Mouse (Mus musculus) embryonic facial prominence, embryonic 14.5 days (tissue): ENCODE results near the gene Olfr283. TPM values are rescaled to one million over a fixed set of nuclear protein-coding genes. Genes with fewer than 3 reads are reported as not detected.
"Not testable (repeated sequence)": the region's sequence is repeated elsewhere in the genome, so short reads cannot be mapped to it uniquely, and the experiment has no call there.

Source experiments
- ATAC-seq: fragments of 200-750 bp; cut with Nextera tagmentation; 2 replicates; pipeline ENCODE4 v1.8.0; 2017; ENCODE audit warnings: low read depth, moderate number of reproducible peaks, moderate TSS enrichment
- DNase-seq: peaks from one replicate; pipeline ENCODE4 v3.0.0-alpha.2; 2015; ENCODE audit warnings: low spot score
- H3K27ac ChIP-seq: fragments of 300-500 bp; sonication (generic); replicated peaks from 2 replicates; pipeline ENCODE4 v1.5.1; 2014; ENCODE audit warnings: low read depth, mild to moderate bottlenecking, low read length, moderate library complexity
- H3K27me3 ChIP-seq: fragments of 300-500 bp; sonication (generic); replicated peaks from 2 replicates; pipeline ENCODE4 v1.6.1; 2014; ENCODE audit warnings: low read length; ENCODE audit not compliant: control insufficient read depth, insufficient read depth
- H3K36me3 ChIP-seq: fragments of 300-500 bp; sonication (generic); 2 replicates; pipeline ENCODE4 v1.6.1; 2014; ENCODE audit warnings: low read length, mixed read lengths; ENCODE audit not compliant: control insufficient read depth, insufficient read depth
- H3K4me1 ChIP-seq: fragments of 300-500 bp; sonication (generic); 2 replicates; pipeline ENCODE4 v1.6.1; 2014; ENCODE audit warnings: antibody characterized with exemption, low read length; ENCODE audit not compliant: control insufficient read depth, insufficient read depth
- H3K4me2 ChIP-seq: fragments of 300-500 bp; sonication (generic); 2 replicates; pipeline ENCODE4 v1.6.1; 2014; ENCODE audit warnings: low read depth, mild to moderate bottlenecking, low read length, moderate library complexity, mixed read lengths
- H3K4me3 ChIP-seq: fragments of 300-500 bp; sonication (generic); 2 replicates; pipeline ENCODE4 v1.5.1; 2014; ENCODE audit warnings: low read depth, mild to moderate bottlenecking, low read length
- H3K9ac ChIP-seq: fragments of 300-500 bp; sonication (generic); 2 replicates; pipeline ENCODE4 v1.6.1; 2014; ENCODE audit warnings: low read depth, mild to moderate bottlenecking, low read length, moderate library complexity, mixed read lengths
- H3K9me3 ChIP-seq: fragments of 300-500 bp; sonication (generic); 2 replicates; pipeline ENCODE4 v1.6.1; 2016; ENCODE audit warnings: low read length; ENCODE audit not compliant: control insufficient read depth
- WGBS: fragments of 180-500 bp; shearing (Covaris S2); extraction: QIAGEN DNeasy Blood & Tissue Kit; methylation state at CpG from one replicate; pipeline ENCODE4 v1.1.7; 2014; 5-methylcytosine and 5-hydroxymethylcytosine counted together
- polyA plus RNA-seq: library from polyadenylated mRNA; unstranded; fragments of >200 nt; fragmentation: Nextera tagmentation; extraction: Ambion mirVana; gene quantifications from 2 replicates; pipeline ENCODE4 v1.2.1, GENCODE M21; 2014

Gene Olfr283
- not detected in 2 replicates for polyA plus RNA-seq

- Histone ChIP-seq H3K9ac (no peak within 1 kb of the TSS), H3K9me3 (no peaks in the 10 kb centered on the region), H3K36me3 (no peaks in the 10 kb centered on the region), H3K4me3 (no peak within 1 kb of the TSS), H3K27ac (no peak within 1 kb of the TSS), H3K4me2 (no peak within 1 kb of the TSS), H3K27me3 (no peaks in the 10 kb centered on the region), H3K4me1 (no peaks in the 10 kb centered on the region)
- ATAC-seq (no peak), DNase-seq (no peak)
- 80% methylated on average over 6 of the region's 6 CpGs for WGBS
Measured at GRCm38 (mm10) chr15:98380846-98381245, at the start of gene Olfr283. Gene Olfr283 (minus strand): TSS chr15:98380946.

- no peak for ATAC-seq
Measured at GRCm38 (mm10) chr15:98425188-98425587, 44.4 kb upstream of the Olfr283 start.

GRCm38 (mm10) chr15:98424753-98425152, 44.0 kb upstream of the Olfr283 start:
- peak overlapping the region; percentile 8; the same call in 1 of the 2 replicates for H3K4me2 ChIP-seq
- H3K27ac ChIP-seq, result no peak overlapping the region
- 20% methylated on average over 6 of the region's 6 CpGs for WGBS
- DNase-seq, result no peak
- H3K4me3 ChIP-seq, result no peak overlapping the region
- H3K36me3 ChIP-seq, result no peaks in the 10 kb centered on the region
- H3K4me1 ChIP-seq, result peaks cover 8% of the 10 kb centered on the region; the same call in 1 of the 2 replicates
- H3K9ac ChIP-seq, result no peak overlapping the region
- no peaks in the 10 kb centered on the region for H3K9me3 ChIP-seq
- no peak for ATAC-seq
- H3K27me3 ChIP-seq, result no peaks in the 10 kb centered on the region

More at GRCm38 (mm10) chr15:98425188-98425587, 44.4 kb upstream of the Olfr283 start:
- Histone ChIP-seq H3K4me3 (no peak overlapping the region), H3K4me2 (no peak overlapping the region), H3K9me3 (no peaks in the 10 kb centered on the region), H3K27ac (no peak overlapping the region), H3K36me3 (no peaks in the 10 kb centered on the region), H3K4me1 (peaks cover 8% of the 10 kb centered on the region; the same call in 1 of the 2 replicates), H3K27me3 (no peaks in the 10 kb centered on the region), H3K9ac (no peak overlapping the region)
- DNase-seq, result no peak
- WGBS, result 87% methylated on average over 7 of the region's 7 CpGs

DNA sequence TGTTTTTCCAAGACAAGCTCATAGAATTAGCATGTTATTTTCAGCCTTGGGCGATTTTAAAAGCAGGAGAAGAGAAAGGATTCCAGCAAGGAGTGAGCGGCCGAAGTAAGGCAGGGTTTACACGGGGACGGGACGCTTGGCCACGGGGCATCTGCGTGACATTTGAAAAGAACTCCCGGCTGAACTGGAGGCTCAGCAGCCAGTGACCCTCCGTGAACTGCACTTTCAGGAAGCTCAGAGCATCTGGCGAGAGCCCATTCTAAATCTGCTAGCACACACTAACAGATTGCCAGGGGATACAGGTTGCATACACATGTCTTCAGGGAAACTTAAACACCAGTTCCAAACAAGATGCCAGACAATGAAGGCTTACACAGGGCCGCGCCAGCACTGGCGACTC, 43.6 kb upstream of the Olfr283 start:
- H3K4me1 ChIP-seq, result peaks cover 8% of the 10 kb centered on the region; the same call in 1 of the 2 replicates
- H3K36me3 ChIP-seq, result no peaks in the 10 kb centered on the region
- no peak for ATAC-seq
- DNase-seq, result peak; percentile 2
- H3K9ac ChIP-seq, result no peak overlapping the region
- H3K4me2 ChIP-seq, result peak overlapping the region; percentile 8; the same call in 1 of the 2 replicates
- no peaks in the 10 kb centered on the region for H3K9me3 ChIP-seq
- WGBS, result 34% methylated on average over 14 of the region's 14 CpGs
- no peaks in the 10 kb centered on the region for H3K27me3 ChIP-seq
- H3K27ac ChIP-seq, result no peak overlapping the region
- H3K4me3 ChIP-seq, result no peak overlapping the region

- peak; percentile 50 for DNase-seq
- no peak for ATAC-seq
- Histone ChIP-seq H3K4me2 (no peak overlapping the region), H3K36me3 (no peaks in the 10 kb centered on the region), H3K27ac (no peak overlapping the region), H3K9ac (no peak overlapping the region), H3K9me3 (no peaks in the 10 kb centered on the region), H3K4me3 (no peak overlapping the region), H3K27me3 (no peaks in the 10 kb centered on the region), H3K4me1 (peaks cover 8% of the 10 kb centered on the region; the same call in 1 of the 2 replicates)
- WGBS, result 37% methylated on average over 4 of the region's 4 CpGs
Measured at GRCm38 (mm10) chr15:98420897-98421296, 40.2 kb upstream of the Olfr283 start.

GRCm38 (mm10) chr15:98418096-98418495, 37.4 kb upstream of the Olfr283 start:
- Histone ChIP-seq H3K4me2 (no peak overlapping the region), H3K27me3 (no peaks in the 10 kb centered on the region), H3K4me3 (no peak overlapping the region), H3K36me3 (no peaks in the 10 kb centered on the region), H3K9ac (no peak overlapping the region), H3K27ac (no peak overlapping the region), H3K9me3 (no peaks in the 10 kb centered on the region), H3K4me1 (0 out of 2 replicates have a peak, but pooled peaks cover 4% of the 10 kb centered on the region)
- WGBS, result 52% methylated on average over 6 of the region's 7 CpGs
- ATAC-seq (no peak), DNase-seq (no peak)

- H3K9ac ChIP-seq, ATAC-seq, H3K9me3 ChIP-seq, H3K27me3 ChIP-seq, H3K36me3 ChIP-seq, H3K4me1 ChIP-seq, H3K27ac ChIP-seq, H3K4me3 ChIP-seq, H3K4me2 ChIP-seq: not testable (repeated sequence)
- DNase-seq, result peak; percentile 6
- WGBS, result 20% methylated on average over 2 of the region's 3 CpGs
Measured at GRCm38 (mm10) chr15:98417285-98417684, 36.5 kb upstream of the Olfr283 start.

GRCm38 (mm10) chr15:98416802-98417201, 36.1 kb upstream of the Olfr283 start:
- H3K36me3 ChIP-seq, H3K4me3 ChIP-seq, DNase-seq, ATAC-seq, H3K27ac ChIP-seq, H3K4me1 ChIP-seq, H3K27me3 ChIP-seq, H3K4me2 ChIP-seq, H3K9me3 ChIP-seq, H3K9ac ChIP-seq: not testable (repeated sequence)

DNA sequence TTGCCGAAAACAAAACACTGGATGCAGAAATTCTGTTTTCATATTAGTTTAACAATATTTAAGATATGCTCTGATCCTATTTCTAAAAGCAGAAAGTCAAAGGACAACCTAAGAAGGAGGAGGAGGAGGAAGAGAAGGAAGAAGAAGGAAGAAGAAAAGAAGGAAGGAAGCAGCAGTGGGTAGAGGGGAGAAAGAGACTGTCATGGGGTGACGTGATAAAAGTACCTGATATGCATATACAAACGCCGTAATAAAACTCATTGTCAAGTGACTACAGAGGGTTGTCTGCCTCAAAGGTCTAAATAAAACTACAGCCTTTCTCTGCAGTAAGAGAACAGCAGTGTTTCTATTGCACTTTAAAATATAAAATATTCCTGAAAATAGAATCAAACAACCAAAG, 35.2 kb upstream of the Olfr283 start:
- Histone ChIP-seq H3K9ac (no peak overlapping the region), H3K4me1 (0 out of 2 replicates have a peak, but pooled peaks cover 3% of the 10 kb centered on the region), H3K27me3 (no peaks in the 10 kb centered on the region), H3K4me2 (no peak overlapping the region), H3K27ac (no peak overlapping the region), H3K4me3 (no peak overlapping the region), H3K36me3 (no peaks in the 10 kb centered on the region), H3K9me3 (no peaks in the 10 kb centered on the region)
- no peak for DNase-seq
- no peak for ATAC-seq
- 84% methylated on average over 4 of the region's 4 CpGs for WGBS
